Mouse (Mus musculus): Measurements from ENCODE around the gene Agap3. TPM values are rescaled to one million over a fixed set of nuclear protein-coding genes. Genes with fewer than 3 reads are reported as not detected.
A peak's percentile ranks its signal among the peaks of the same experiment; 100 is the strongest.

Gene Agap3
- polyA plus RNA-seq, 1 experiment from 2014 or later: 32.4 TPM

DNA sequence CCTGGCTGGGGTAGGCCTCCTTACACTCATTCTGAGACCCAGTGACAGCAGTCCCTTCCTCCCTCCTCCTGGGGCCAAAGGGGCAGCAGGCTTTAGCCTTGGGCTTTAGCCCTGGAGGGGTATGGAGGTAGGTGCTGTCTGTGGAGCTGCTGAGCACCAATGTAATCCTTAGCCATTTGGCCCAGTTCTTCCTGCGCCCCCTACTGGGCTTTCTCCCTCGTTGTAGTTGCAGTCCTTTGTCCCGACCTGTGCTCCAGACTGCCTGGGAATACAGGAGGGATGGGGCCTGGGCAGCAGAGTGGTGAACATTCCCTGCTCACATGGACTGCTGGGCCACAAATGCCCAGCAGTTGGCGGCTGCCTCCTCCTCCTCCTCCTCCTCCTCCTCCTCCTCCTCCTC lies 29.7 kb downstream of the Agap3 start:
- Histone ChIP-seq H3K9ac (no peak overlapping the region), H3K4me2 (no peak overlapping the region), H3K27ac (no peak overlapping the region), H3K9me3 (no peaks in the 10 kb centered on the region), H3K4me1 (peaks cover 23% of the 10 kb centered on the region), H3K4me3 (no peak overlapping the region), H3K27me3 (no peaks in the 10 kb centered on the region), H3K36me3 (peaks cover 89% of the 10 kb centered on the region)
- 0 out of 2 replicates have a peak, but pooled peaks have one; percentile 7 for ATAC-seq (ENCODE audit: insufficient number of reproducible peaks, low FRiP score, low TSS enrichment, low read depth)
- 13% methylated on average over 4 of the region's 4 CpGs for WGBS

DNA sequence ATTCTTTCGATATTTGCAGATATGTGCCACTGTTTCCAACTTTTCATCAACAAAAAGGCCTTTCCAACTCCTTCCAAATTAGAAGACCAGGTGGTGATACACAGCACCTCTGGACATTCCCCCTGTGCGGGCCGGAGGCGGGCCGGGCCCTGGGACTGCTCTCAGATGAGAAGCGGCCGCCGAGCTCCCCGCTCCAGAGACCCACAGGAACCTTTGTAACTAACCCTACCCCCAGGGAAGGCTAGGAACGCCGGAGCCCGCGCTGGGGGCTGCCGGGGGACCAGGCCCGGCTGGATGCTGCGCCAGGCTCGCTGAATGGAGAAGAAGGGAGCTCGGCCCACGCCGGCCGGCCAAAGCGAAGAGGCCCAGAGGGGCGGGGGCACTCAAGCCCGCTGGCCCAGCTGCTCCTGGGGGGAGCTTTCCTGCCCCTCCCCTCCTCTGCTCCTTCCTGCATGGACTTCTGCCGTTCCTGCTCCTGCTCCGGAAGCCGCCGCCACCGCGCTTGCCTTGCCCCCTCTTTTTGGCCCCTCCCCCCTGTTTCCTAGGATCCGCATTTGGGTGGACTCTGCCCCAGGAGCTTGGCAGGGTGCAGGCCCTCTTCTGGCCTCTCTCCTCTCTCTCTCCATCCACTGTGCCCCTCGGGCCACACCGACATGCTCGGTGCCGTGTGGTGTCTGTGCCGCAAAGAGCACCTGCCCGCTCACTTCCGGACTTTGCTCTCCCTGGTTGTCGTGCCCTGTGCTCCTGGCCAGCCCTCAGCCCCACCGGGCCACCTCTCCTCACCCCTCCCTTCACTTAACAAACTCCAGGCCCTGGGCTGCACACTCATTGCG lies 30.5 kb downstream of the Agap3 start:
- Histone ChIP-seq H3K36me3 (peaks cover 89% of the 10 kb centered on the region), H3K4me2 (no peak overlapping the region), H3K27ac (no peak overlapping the region), H3K4me3 (no peak overlapping the region), H3K4me1 (peaks cover 23% of the 10 kb centered on the region), H3K27me3 (no peaks in the 10 kb centered on the region), H3K9ac (no peak overlapping the region), H3K9me3 (no peaks in the 10 kb centered on the region)
- 62% methylated on average over 41 of the region's 41 CpGs for WGBS
- no peak for ATAC-seq (ENCODE audit: insufficient number of reproducible peaks, low FRiP score, low TSS enrichment, low read depth)

DNA sequence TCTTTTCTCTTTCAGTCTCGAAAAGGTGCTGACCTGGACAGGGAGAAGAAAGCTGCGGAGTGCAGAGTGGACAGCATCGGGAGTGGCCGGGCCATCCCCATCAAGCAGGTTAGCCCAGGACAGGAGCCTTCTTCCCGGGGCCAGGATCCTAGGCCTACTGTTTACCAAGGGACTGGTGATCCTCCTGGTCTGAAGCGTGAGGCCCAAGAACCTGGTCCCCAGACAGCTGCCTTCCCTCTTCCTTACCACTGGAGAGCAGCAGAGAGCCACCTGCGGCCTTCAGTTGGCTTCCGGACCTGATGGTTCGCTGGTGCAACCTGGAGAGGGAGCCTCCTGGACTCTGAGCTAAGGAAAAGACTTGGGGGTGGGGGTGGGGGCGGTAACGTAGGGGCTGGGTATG lies 31.3 kb downstream of the Agap3 start:
- no peaks in the 10 kb centered on the region for H3K9me3 ChIP-seq
- no peak overlapping the region for H3K4me3 ChIP-seq
- peaks cover 89% of the 10 kb centered on the region for H3K36me3 ChIP-seq
- H3K27ac ChIP-seq: no peak overlapping the region
- ATAC-seq (ENCODE audit: insufficient number of reproducible peaks, low FRiP score, low TSS enrichment, low read depth): no peak
- no peak overlapping the region for H3K9ac ChIP-seq
- peaks cover 23% of the 10 kb centered on the region for H3K4me1 ChIP-seq
- no peaks in the 10 kb centered on the region for H3K27me3 ChIP-seq
- H3K4me2 ChIP-seq: no peak overlapping the region
- 35% methylated on average over 11 of the region's 11 CpGs for WGBS

DNA sequence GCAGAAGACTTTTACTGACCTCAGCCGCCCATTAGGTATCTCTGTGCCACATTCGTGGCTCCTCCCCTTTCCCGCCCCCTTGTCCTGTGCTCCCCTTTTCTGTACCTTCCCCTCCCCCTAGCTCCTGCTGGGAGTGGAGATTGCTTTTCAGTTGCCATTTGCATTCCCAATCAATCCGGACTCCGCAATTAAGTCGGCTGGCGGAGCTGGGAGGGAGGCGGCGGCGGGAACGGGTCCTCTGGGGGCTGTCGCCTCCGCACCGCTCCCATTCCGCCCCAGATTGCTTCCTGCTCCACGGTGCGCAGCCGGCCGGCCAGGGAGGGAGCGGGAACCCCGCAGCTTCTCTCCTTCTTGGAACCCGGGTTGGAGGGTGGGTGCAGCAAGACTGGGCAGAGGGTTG lies 33.0 kb downstream of the Agap3 start:
- ATAC-seq (ENCODE audit: insufficient number of reproducible peaks, low FRiP score, low TSS enrichment, low read depth): no peak
- Histone ChIP-seq H3K4me2 (no peak overlapping the region), H3K36me3 (peaks cover 89% of the 10 kb centered on the region), H3K27me3 (no peaks in the 10 kb centered on the region), H3K4me1 (peaks cover 23% of the 10 kb centered on the region), H3K27ac (no peak overlapping the region; the same call in 1 of the 2 replicates), H3K4me3 (no peak overlapping the region), H3K9me3 (no peaks in the 10 kb centered on the region), H3K9ac (no peak overlapping the region)
- 38% methylated on average over 22 of the region's 22 CpGs for WGBS

DNA sequence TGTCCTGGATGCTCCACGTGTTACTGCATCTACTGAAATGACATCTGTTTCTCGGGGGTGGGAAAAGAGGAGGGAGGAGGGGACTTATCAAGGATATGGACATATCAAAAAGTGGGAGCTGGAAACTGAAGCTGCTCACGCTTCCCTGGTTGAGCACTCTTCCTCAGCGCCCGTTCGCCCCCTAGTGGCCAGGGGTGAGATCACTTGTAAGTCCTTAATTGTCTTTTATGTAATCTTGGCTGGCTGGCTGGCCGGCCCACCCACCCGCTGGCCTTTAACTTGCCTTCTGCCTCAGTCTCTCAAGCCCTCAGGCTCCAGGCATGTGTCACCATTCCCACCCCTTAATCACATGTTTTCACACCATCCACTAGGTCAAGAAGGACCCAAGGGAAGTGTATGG lies 34.1 kb downstream of the Agap3 start:
- 4% methylated on average over 8 of the region's 8 CpGs for WGBS
- Histone ChIP-seq H3K4me1 (peaks cover 23% of the 10 kb centered on the region), H3K27ac (no peak overlapping the region), H3K4me2 (no peak overlapping the region), H3K4me3 (no peak overlapping the region), H3K27me3 (no peaks in the 10 kb centered on the region), H3K36me3 (peaks cover 89% of the 10 kb centered on the region), H3K9ac (no peak overlapping the region), H3K9me3 (no peaks in the 10 kb centered on the region)
- no peak for ATAC-seq (ENCODE audit: insufficient number of reproducible peaks, low FRiP score, low TSS enrichment, low read depth)

DNA sequence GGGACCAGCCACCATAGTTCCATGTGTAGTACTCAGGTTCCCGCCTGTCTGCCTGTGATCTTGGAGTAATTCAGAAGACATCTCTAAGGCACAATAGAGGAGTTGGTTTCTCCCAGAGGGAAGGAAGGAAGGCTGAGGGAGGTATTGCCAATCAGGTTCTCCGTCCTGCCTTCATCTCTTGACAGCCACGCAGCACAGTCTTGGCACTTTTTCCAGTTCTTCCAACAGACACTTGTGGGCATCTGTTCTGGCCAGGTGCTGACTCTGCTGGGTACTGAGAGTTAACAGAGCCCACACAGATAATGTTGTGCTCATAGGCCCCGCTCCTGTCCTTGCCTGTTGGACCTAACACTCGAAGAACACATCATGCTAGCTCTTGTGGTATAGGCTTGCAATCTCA lies 34.8 kb downstream of the Agap3 start:
- Histone ChIP-seq H3K27ac (no peak overlapping the region), H3K4me1 (peaks cover 23% of the 10 kb centered on the region), H3K4me3 (no peak overlapping the region), H3K27me3 (no peaks in the 10 kb centered on the region), H3K9me3 (no peaks in the 10 kb centered on the region), H3K36me3 (peaks cover 89% of the 10 kb centered on the region), H3K4me2 (no peak overlapping the region), H3K9ac (no peak overlapping the region)
- WGBS: 88% methylated on average over 5 of the region's 5 CpGs
- ATAC-seq (ENCODE audit: insufficient number of reproducible peaks, low FRiP score, low TSS enrichment, low read depth): no peak

DNA sequence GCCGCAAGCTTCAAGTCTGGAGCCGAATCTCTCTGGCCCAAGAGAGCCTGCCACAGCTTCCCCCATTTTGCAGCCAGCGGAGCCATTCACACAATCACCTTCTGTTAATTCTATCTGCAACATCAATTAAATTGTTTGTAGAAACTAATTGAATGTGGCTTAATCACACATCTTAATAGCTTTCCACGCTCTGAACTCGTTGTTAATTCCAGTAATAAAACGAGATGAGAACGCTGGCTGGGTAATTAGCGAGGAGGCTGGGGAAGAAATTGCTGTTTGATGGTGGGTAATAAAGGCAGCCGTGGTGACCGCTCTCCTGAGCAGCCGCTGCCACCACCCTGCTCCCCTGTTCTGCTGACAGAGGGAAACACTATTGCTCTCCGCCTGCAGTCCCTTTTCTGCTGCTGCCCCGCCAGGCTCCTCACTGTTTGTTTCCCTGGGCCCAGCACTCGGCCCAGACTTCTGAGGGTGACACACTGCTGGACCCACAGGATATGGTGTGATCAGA lies 38.5 kb downstream of the Agap3 start:
- Histone ChIP-seq H3K27ac (no peak overlapping the region), H3K4me2 (no peak overlapping the region), H3K4me1 (peaks cover 8% of the 10 kb centered on the region), H3K27me3 (no peaks in the 10 kb centered on the region), H3K36me3 (peaks cover 98% of the 10 kb centered on the region), H3K4me3 (no peak overlapping the region), H3K9me3 (no peaks in the 10 kb centered on the region), H3K9ac (no peak overlapping the region)
- no peak for ATAC-seq (ENCODE audit: insufficient number of reproducible peaks, low FRiP score, low TSS enrichment, low read depth)
- WGBS: 43% methylated on average over 14 of the region's 14 CpGs

DNA sequence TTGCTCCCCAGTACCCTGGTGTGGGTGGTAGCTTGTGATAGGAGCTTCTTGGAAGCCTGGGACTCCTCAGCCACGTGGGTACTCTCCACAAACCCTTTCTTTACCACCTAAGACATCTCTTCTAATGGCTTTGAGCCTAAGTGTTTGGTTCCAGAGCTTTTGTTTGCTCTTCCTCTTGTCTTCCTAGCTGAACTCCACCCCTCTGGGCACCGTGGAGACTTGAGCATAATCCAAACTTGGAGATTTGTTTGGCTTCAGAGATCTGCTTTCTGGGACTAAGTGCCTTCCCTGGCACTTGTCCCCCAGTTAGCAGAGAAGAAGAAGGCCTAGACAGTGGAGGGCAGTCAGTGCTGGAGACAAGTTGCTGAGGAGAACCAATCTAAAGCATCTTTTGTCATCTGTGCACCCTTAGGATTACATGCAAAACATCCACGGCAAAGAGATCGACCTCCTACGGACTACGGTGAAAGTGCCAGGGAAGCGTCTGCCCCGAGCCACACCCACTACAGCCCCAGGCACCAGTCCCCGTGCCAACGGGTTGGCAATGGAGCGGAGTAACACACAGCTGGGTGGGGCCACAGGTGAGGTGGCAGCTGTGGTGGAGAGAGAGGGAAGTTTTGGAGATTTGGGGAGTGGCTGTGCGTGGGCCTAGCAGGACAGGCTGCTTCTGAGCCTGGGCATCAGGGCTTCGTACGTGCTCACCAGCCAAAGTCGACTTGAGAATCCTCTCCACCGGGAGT lies 40.7 kb downstream of the Agap3 start:
- ATAC-seq (ENCODE audit: insufficient number of reproducible peaks, low FRiP score, low TSS enrichment, low read depth): no peak
- no peak overlapping the region for H3K9ac ChIP-seq
- H3K4me2 ChIP-seq: no peak overlapping the region
- 77% methylated on average over 16 of the region's 16 CpGs for WGBS
- H3K4me3 ChIP-seq: no peak overlapping the region
- H3K9me3 ChIP-seq: no peaks in the 10 kb centered on the region
- H3K4me1 ChIP-seq: no peaks in the 10 kb centered on the region
- no peaks in the 10 kb centered on the region for H3K27me3 ChIP-seq
- peaks cover 100% of the 10 kb centered on the region for H3K36me3 ChIP-seq
- H3K27ac ChIP-seq: no peak overlapping the region

DNA sequence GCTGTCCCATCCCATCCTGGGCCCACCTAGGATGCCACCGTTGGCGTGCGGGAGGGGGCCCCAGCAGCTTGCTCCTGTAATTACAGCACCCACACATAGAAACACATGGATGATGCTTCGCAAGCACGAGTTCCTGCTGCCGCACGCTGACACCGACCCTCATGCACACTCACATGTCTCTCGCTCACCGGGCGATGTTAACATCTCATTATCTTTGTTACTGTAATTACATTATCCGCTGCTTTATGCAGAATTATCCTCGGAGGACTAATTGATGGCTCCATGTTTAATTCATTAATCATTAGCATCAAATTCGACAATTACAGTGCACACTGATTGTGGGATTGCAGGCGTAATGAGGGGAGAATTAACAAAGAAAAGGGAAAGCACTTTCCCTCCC lies 43.0 kb downstream of the Agap3 start:
- peaks cover 99% of the 10 kb centered on the region for H3K36me3 ChIP-seq
- ATAC-seq (ENCODE audit: insufficient number of reproducible peaks, low FRiP score, low TSS enrichment, low read depth): no peak
- H3K4me3 ChIP-seq: no peak overlapping the region
- H3K4me1 ChIP-seq: no peaks in the 10 kb centered on the region
- H3K4me2 ChIP-seq: no peak overlapping the region
- H3K27me3 ChIP-seq: no peaks in the 10 kb centered on the region
- H3K27ac ChIP-seq: no peak overlapping the region
- no peaks in the 10 kb centered on the region for H3K9me3 ChIP-seq
- no peak overlapping the region for H3K9ac ChIP-seq
- 89% methylated on average over 15 of the region's 15 CpGs for WGBS

DNA sequence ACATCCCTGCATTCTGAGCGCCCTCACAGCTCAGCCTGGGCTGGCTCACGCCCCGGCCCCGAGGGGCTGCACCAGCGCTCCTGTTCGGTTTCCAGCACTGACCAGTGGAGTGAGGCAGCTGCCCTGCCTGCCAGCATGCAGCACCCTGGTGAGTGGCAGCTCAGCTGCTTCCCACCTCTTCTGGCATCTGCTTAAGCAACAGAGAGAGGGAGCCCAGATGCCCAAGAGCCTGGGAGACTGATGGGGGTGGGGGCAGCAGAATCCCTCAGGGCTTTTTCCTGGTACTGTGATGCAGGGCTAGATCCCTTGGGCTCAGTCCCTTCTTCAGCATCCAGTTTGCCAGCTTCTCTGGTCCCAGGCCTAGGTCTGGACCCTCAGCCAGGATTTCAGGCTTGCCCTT lies 44.8 kb downstream of the Agap3 start:
- Histone ChIP-seq H3K27me3 (0 out of 2 replicates have a peak, but pooled peaks cover 2% of the 10 kb centered on the region), H3K4me3 (no peak overlapping the region), H3K36me3 (peaks cover 99% of the 10 kb centered on the region), H3K9me3 (no peaks in the 10 kb centered on the region), H3K4me2 (no peak overlapping the region), H3K9ac (no peak overlapping the region), H3K4me1 (no peaks in the 10 kb centered on the region), H3K27ac (no peak overlapping the region)
- ATAC-seq (ENCODE audit: insufficient number of reproducible peaks, low FRiP score, low TSS enrichment, low read depth): no peak
- 75% methylated on average over 6 of the region's 6 CpGs for WGBS

DNA sequence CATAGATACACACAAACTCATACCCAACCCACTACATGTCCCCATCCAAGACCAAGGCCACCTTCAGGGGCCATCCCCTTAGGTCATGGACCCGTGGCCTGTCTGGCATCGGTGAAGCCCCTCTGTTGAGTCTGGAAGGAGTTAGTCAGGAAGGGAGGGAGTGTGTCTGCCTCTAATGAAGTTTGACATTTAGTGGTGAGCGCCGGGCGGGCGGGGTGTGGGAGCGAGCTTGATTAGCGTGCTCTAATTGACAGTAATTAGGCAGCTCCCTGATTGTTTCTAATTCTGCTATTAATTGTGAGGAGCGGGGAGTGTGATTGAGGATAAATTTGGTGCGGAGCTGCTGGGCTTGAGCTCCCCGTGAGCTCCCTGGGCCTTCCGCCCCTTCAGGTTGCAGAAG lies 45.5 kb downstream of the Agap3 start:
- Histone ChIP-seq H3K9ac (no peak overlapping the region), H3K9me3 (no peaks in the 10 kb centered on the region), H3K27me3 (0 out of 2 replicates have a peak, but pooled peaks cover 4% of the 10 kb centered on the region), H3K4me1 (no peaks in the 10 kb centered on the region), H3K36me3 (peaks cover 99% of the 10 kb centered on the region), H3K4me2 (no peak overlapping the region), H3K4me3 (no peak overlapping the region), H3K27ac (no peak overlapping the region)
- WGBS: 70% methylated on average over 12 of the region's 12 CpGs
- no peak for ATAC-seq (ENCODE audit: insufficient number of reproducible peaks, low FRiP score, low TSS enrichment, low read depth)

DNA sequence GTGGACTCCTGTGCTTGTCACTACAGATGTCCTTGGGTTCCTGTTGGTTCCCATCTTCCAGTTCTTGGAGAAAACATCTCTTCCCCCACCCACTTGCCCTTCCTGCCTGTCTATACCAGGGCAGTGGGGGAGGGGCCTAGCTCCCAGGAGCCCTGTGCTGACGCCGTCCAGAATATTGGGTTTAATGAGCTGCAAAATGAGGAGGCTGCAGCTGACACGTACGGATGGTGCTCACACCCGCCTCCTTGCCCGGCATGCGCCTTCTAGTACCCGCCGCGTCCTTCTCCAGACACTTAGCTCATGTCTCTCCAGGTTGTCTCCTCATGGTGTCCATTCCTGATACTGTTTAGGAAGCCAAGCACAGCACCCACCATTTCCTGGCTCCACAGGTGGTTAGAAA lies 47.1 kb downstream of the Agap3 start:
- Histone ChIP-seq H3K27ac (no peak overlapping the region), H3K4me3 (no peak overlapping the region), H3K27me3 (peaks cover 18% of the 10 kb centered on the region), H3K9ac (no peak overlapping the region), H3K36me3 (peaks cover 86% of the 10 kb centered on the region), H3K9me3 (no peaks in the 10 kb centered on the region), H3K4me1 (0 out of 2 replicates have a peak, but pooled peaks cover under 1% of the 10 kb centered on the region), H3K4me2 (no peak overlapping the region)
- WGBS: 87% methylated on average over 10 of the region's 10 CpGs
- no peak for ATAC-seq (ENCODE audit: insufficient number of reproducible peaks, low FRiP score, low TSS enrichment, low read depth)
